Mouse (Mus musculus) kidney, adult 2 months (tissue): ENCODE measurements around the gene Anapc7.

ENCODE experiments used
- CTCF ChIP-seq: fragments of 200-500 bp; conservative IDR thresholded peaks from 2 replicates; pipeline ENCODE4 v1.5.1; 2011; ENCODE audit warnings: low read depth, mild to moderate bottlenecking, control low read depth, low read length, moderate library complexity, mixed read lengths; ENCODE audit not compliant: insufficient read depth, insufficient read length
- POLR2A ChIP-seq: fragments of 200-500 bp; IDR thresholded peaks from one replicate; pipeline ENCODE4 v1.6.1; 2011; ENCODE audit warnings: low read depth, low read length, control low read depth

- TF ChIP-seq POLR2A (no peak), CTCF (no peak)
Observed at GRCm38 (mm10) chr5:122425550-122425949, 4.1 kb downstream of the Anapc7 start.
